17 mouse cellular contexts compared by ENCODE assay signal in genomic region chr15:93874206-93874605, GRCm38 (mm10).
A peak's percentile ranks its signal among the peaks of the same experiment; 100 is the strongest.
DNase-seq lines count a peak whose midpoint lies in the region; ATAC-seq and TF ChIP-seq lines count a peak whose summit lies in the region.
"Had no signal": no experiment of that assay in that cellular context is flagged by ENCODE, and none has a peak within 500 bp of the region (broad histone marks: within the 10 kb centered on the region; RNA-seq: fewer than 3 reads in every experiment).

No protein-coding gene starts in this region.

- 62% methylated on average over 6 of the region's 6 CpGs for WGBS in intestine, postnatal 0 days

- ATAC-seq in frontal cortex, adult (ENCODE audit: low TSS enrichment), result peak; percentile 54
- no peak for ATAC-seq in intestine, postnatal 0 days
- ATAC-seq: CD4-positive, CD25-positive, alpha-beta regulatory T cell, adult 4 months; inflammation-experienced regulatory T-cells, adult 6 months had no signal

- in situ Hi-C loops in CH12.LX (cut with MboI; ENCODE audit: low pct_ligation_motif_present, low pct_unique_long_range_greater_than_20kb, low sequenced_read_pairs), result no loop called here

- DNase-seq in frontal cortex, postnatal 14 days (ENCODE audit: low spot score in 2 of 2), result no peak
- peak; percentile 1 for DNase-seq in CH12.LX (ENCODE audit: extremely low read depth)
- DNase-seq in brain, embryonic 14.5 days (ENCODE audit: low read depth), result peak; percentile 77
- peak; percentile 45 to 72 for DNase-seq in layer of hippocampus, postnatal 14 days (ENCODE audit: low spot score in 2 of 2)
- no peak for DNase-seq in heart, postnatal 25 days (ENCODE audit: low spot score)
- DNase-seq in embryo, embryonic 11 days, result no peak
- DNase-seq: heart, adult 2 months; heart, postnatal 36 days; kidney, postnatal 10 days; lung, adult 18-20 months had no signal

- H3K4me1 ChIP-seq in CH12.LX (ENCODE audit: control insufficient read depth in 1 of 2, insufficient read depth in 2 of 2), result no peaks in the 10 kb centered on the region
- no peaks in the 10 kb centered on the region for H3K4me1 ChIP-seq in intestine, postnatal 0 days (replicated peaks; ENCODE audit: control insufficient read depth, insufficient read depth, low read length)
- H3K4me1 ChIP-seq: forebrain, embryonic 10.5 days; stomach, embryonic 15.5 days had no signal

- TF ChIP-seq POLR2A in CH12.LX (IDR thresholded peaks at IDR 0.05; ENCODE audit: low read depth, low read length), result no peak
- TF ChIP-seq POLR2A in brain, embryonic 14.5 days (IDR thresholded peaks at IDR 0.05; ENCODE audit: borderline replicate concordance, extremely low read depth, insufficient read depth, insufficient read length, poor library complexity, severe bottlenecking), result no peak

- H3K9ac ChIP-seq in CH12.LX (ENCODE audit: insufficient read depth, low read depth), result no peak overlapping the region
- no peak overlapping the region for H3K9ac ChIP-seq in intestine, postnatal 0 days (ENCODE audit: low read depth, low read length)
- H3K9ac ChIP-seq: limb, embryonic 13.5 days; stomach, embryonic 15.5 days had no signal

- no peak overlapping the region for H3K27ac ChIP-seq in CH12.LX (ENCODE audit: insufficient read depth, low read depth)
- H3K27ac ChIP-seq in intestine, postnatal 0 days (ENCODE audit: low read depth, low read length), result no peak overlapping the region
- H3K27ac ChIP-seq: forebrain, embryonic 10.5 days; heart, adult 2 months; limb, embryonic 13.5 days; stomach, embryonic 15.5 days had no signal

- no peak for TF ChIP-seq EP300 in CH12.LX (IDR thresholded peaks at IDR 0.05; ENCODE audit: low read length)

- intact Hi-C loops in heart, postnatal 25 days (cut with DNase I), result no loop called here

- TF ChIP-seq RAD21 in CH12.LX (IDR thresholded peaks at IDR 0.05; ENCODE audit: low read depth, low read length), result no peak

- H3K4me2 ChIP-seq in CH12.LX (ENCODE audit: insufficient read depth, low read depth, poor library complexity, severe bottlenecking), result no peak overlapping the region
- no peak overlapping the region for H3K4me2 ChIP-seq in intestine, postnatal 0 days (replicated peaks; ENCODE audit: low read depth)
- H3K4me2 ChIP-seq: limb, embryonic 13.5 days; stomach, embryonic 15.5 days had no signal

- no peaks in the 10 kb centered on the region for H3K79me2 ChIP-seq in CH12.LX (replicated peaks; ENCODE audit: control insufficient read depth, extremely low read depth, insufficient read depth, poor library complexity, severe bottlenecking)

- no peaks in the 10 kb centered on the region for H3K36me3 ChIP-seq in CH12.LX (replicated peaks in 1 of 2; ENCODE audit: control insufficient read depth in 1 of 2, insufficient read depth in 1 of 2, low read length in 1 of 2)
- no peaks in the 10 kb centered on the region for H3K36me3 ChIP-seq in intestine, postnatal 0 days (ENCODE audit: control insufficient read depth, insufficient read depth)
- H3K36me3 ChIP-seq: forebrain, embryonic 10.5 days; limb, embryonic 13.5 days; stomach, embryonic 15.5 days had no signal

- no peak overlapping the region for H3K4me3 ChIP-seq in CH12.LX (replicated peaks in 1 of 3; ENCODE audit: low read depth in 2 of 3, low read length in 2 of 3, poor library complexity in 1 of 3)
- H3K4me3 ChIP-seq in intestine, postnatal 0 days (ENCODE audit: low read depth, low read length), result no peak overlapping the region
- H3K4me3 ChIP-seq: forebrain, embryonic 10.5 days; heart, adult 2 months; limb, embryonic 13.5 days; stomach, embryonic 15.5 days had no signal

- H3K27me3 ChIP-seq in CH12.LX (replicated peaks), result no peaks in the 10 kb centered on the region
- no peaks in the 10 kb centered on the region for H3K27me3 ChIP-seq in intestine, postnatal 0 days (replicated peaks; ENCODE audit: control insufficient read depth, insufficient read depth, low read length)
- H3K27me3 ChIP-seq: limb, embryonic 13.5 days; stomach, embryonic 15.5 days had no signal

- peaks cover 20% of the 10 kb centered on the region for H3K9me3 ChIP-seq in CH12.LX (replicated peaks; ENCODE audit: low read length)
- H3K9me3 ChIP-seq in intestine, postnatal 0 days (ENCODE audit: control insufficient read depth), result no peaks in the 10 kb centered on the region
- H3K9me3 ChIP-seq: forebrain, embryonic 10.5 days; limb, embryonic 13.5 days; stomach, embryonic 15.5 days had no signal

- no peak for TF ChIP-seq CTCF in CH12.LX (conservative IDR thresholded peaks at IDR 0.05 in 1 of 2, IDR thresholded peaks at IDR 0.05 in 1 of 2; ENCODE audit: low read depth in 2 of 2, low read length in 2 of 2)
- no peak for TF ChIP-seq CTCF in brain, embryonic 14.5 days (IDR thresholded peaks at IDR 0.05; ENCODE audit: borderline replicate concordance, extremely low read depth, insufficient read depth, insufficient read length)
- TF ChIP-seq CTCF in intestine, postnatal 0 days (IDR thresholded peaks at IDR 0.05; ENCODE audit: low read depth), result no peak

- dilution Hi-C loops in CH12.LX (cut with MboI; ENCODE audit: extremely low pct_ligation_motif_present, extremely low pct_unique_long_range_greater_than_20kb, low sequenced_read_pairs), result no loop called here

TF ChIP-seq in CH12.LX, 34 proteins besides CTCF, POLR2A, EP300 and RAD21:
- TF ChIP-seq JUND (conservative IDR thresholded peaks at IDR 0.05; ENCODE audit: low read depth, low read length) (no peak), NRF1 (IDR thresholded peaks at IDR 0.05; ENCODE audit: low read depth, low read length) (no peak), CHD2 (IDR thresholded peaks at IDR 0.05; ENCODE audit: low read length) (no peak), IRF4 (IDR thresholded peaks at IDR 0.05; ENCODE audit: low read depth, low read length) (no peak), RCOR1 (conservative IDR thresholded peaks at IDR 0.05; ENCODE audit: low read depth, low read length) (no peak), POLR2AphosphoS2 (IDR thresholded peaks at IDR 0.05; ENCODE audit: low read depth, low read length) (no peak), ZMIZ1 (IDR thresholded peaks at IDR 0.05; ENCODE audit: low read depth, low read length) (no peak), TBP (conservative IDR thresholded peaks at IDR 0.05; ENCODE audit: low read depth, low read length) (no peak), MXI1 (IDR thresholded peaks at IDR 0.05; ENCODE audit: low read depth, low read length) (no peak), ZC3H11A (IDR thresholded peaks at IDR 0.05; ENCODE audit: low read depth, low read length) (no peak), E2F4 (IDR thresholded peaks at IDR 0.05; ENCODE audit: insufficient replicate concordance, low read depth, low read length) (no peak), MAZ (IDR thresholded peaks at IDR 0.05; ENCODE audit: low read depth, low read length) (no peak), KAT2A (IDR thresholded peaks at IDR 0.05; ENCODE audit: insufficient replicate concordance, low read length) (no peak), NELFE (IDR thresholded peaks at IDR 0.05; ENCODE audit: low read depth, low read length) (no peak), BHLHE40 (IDR thresholded peaks at IDR 0.05; ENCODE audit: low read depth, low read length) (no peak), USF2 (conservative IDR thresholded peaks at IDR 0.05; ENCODE audit: low read depth, low read length) (no peak), GABPA (IDR thresholded peaks at IDR 0.05; ENCODE audit: insufficient replicate concordance, low read depth, low read length) (no peak), MAX (IDR thresholded peaks at IDR 0.05; ENCODE audit: low read length) (no peak)

Comparison
In these comparisons a context has a peak if more than half of its experiments do, and no peak if none do; other contexts are left out.
1. DNase-seq: peak in CH12.LX (single experiment), brain, embryonic 14.5 days (single experiment) and layer of hippocampus, postnatal 14 days (2 of 2); none in frontal cortex, postnatal 14 days (0 of 2), heart, postnatal 25 days (single experiment) and embryo, embryonic 11 days (single experiment).